Mouse (Mus musculus) mouse trophoblast stem cell (cell line): ENCODE measurements around the gene Fam92b.

Experiments used
- in situ Hi-C, 2 experiments: fragments of 300-500 bp; cut with MseI, MboI; formaldehyde crosslinking; loops; 2 replicates in 1 of 2; 3 replicates in 1 of 2; pipeline ENCODE4 v1.15.1; 2025

The Fam92b gene

GRCm38 (mm10) chr8:120177318-120178123 is at the start of gene Fam92b:
Fam92b (minus strand) TSS chr8:120177466.
- in situ Hi-C loops, result no loop called here

GRCm38 (mm10) chr8:120225421-120226151 is 48.3 kb upstream of the Fam92b start:
- in situ Hi-C loops, result no loop called here

GRCm38 (mm10) chr8:120224521-120225420 is 47.5 kb upstream of the Fam92b start:
- in situ Hi-C loops, result no loop called here

- in situ Hi-C loops, result no loop called here
Observed at GRCm38 (mm10) chr8:120222548-120222947, 45.3 kb upstream of the Fam92b start.

GRCm38 (mm10) chr8:120216855-120217830 is 39.9 kb upstream of the Fam92b start:
- in situ Hi-C loops, result no loop called here

GRCm38 (mm10) chr8:120215416-120216141 is 38.3 kb upstream of the Fam92b start:
- in situ Hi-C loops, result no loop called here

- in situ Hi-C loops, result no loop called here
Observed at GRCm38 (mm10) chr8:120213939-120214338, 36.7 kb upstream of the Fam92b start.

GRCm38 (mm10) chr8:120213229-120213628 is 36.0 kb upstream of the Fam92b start:
- in situ Hi-C loops, result no loop called here

- in situ Hi-C loops, result no loop called here
Observed at GRCm38 (mm10) chr8:120212596-120212995, 35.3 kb upstream of the Fam92b start.

- in situ Hi-C loops, result no loop called here
Observed at GRCm38 (mm10) chr8:120211345-120211744, 34.1 kb upstream of the Fam92b start.

- in situ Hi-C loops, result no loop called here
Observed at GRCm38 (mm10) chr8:120208113-120208512, 30.8 kb upstream of the Fam92b start.

GRCm38 (mm10) chr8:120207364-120207763 is 30.1 kb upstream of the Fam92b start:
- in situ Hi-C loops, result no loop called here

- in situ Hi-C loops, result no loop called here
Observed at GRCm38 (mm10) chr8:120205916-120206315, 28.6 kb upstream of the Fam92b start.

- in situ Hi-C loops, result no loop called here
Observed at GRCm38 (mm10) chr8:120204736-120205360, 27.6 kb upstream of the Fam92b start.

- in situ Hi-C loops, result no loop called here
Observed at GRCm38 (mm10) chr8:120202546-120202945, 25.3 kb upstream of the Fam92b start.

GRCm38 (mm10) chr8:120201351-120201750 is 24.1 kb upstream of the Fam92b start:
- in situ Hi-C loops, result no loop called here

GRCm38 (mm10) chr8:120192118-120192517 is 14.9 kb upstream of the Fam92b start:
- in situ Hi-C loops, result no loop called here

GRCm38 (mm10) chr8:120191633-120192032 is 14.4 kb upstream of the Fam92b start:
- in situ Hi-C loops, result no loop called here

- in situ Hi-C loops, result no loop called here
Observed at GRCm38 (mm10) chr8:120190810-120191413, 13.6 kb upstream of the Fam92b start.
